Mouse (Mus musculus) MEL (cell line): ENCODE measurements around the gene Sptbn4. TPM values are rescaled to one million over a fixed set of nuclear protein-coding genes. Genes with fewer than 3 reads are reported as not detected.

Experiments used
- DNase-seq: peaks from one replicate; pipeline ENCODE4 v3.0.0; 2011; ENCODE audit warnings: low read depth, low spot score
- H3K27ac ChIP-seq: 2 replicates; pipeline ENCODE4 v1.5.1; 2012; ENCODE audit warnings: low read depth, mild to moderate bottlenecking, control low read depth, low read length, moderate library complexity; ENCODE audit not compliant: control insufficient read depth
- H3K27me3 ChIP-seq, 2 experiments: fragments of 150-350 bp in 1 of 2; sonication (generic) in 1 of 2; 2 replicates each; pipeline ENCODE4 v1.6.1; 2012; ENCODE audit warnings: low read length in 2 of 2, mild to moderate bottlenecking in 2 of 2, improper control_type of control experiment in 1 of 2, moderate library complexity in 1 of 2; ENCODE audit not compliant: insufficient read depth in 2 of 2, control insufficient read depth in 1 of 2
- H3K36me3 ChIP-seq, 2 experiments: 2 replicates each; pipeline ENCODE4 v1.6.1; 2012 to 2014; ENCODE audit warnings: low read length in 2 of 2, improper control_type of control experiment in 1 of 2, inconsistent platforms in 1 of 2, mild to moderate bottlenecking in 1 of 2; ENCODE audit not compliant: insufficient read depth in 2 of 2, control insufficient read depth in 1 of 2
- H3K4me1 ChIP-seq, 2 experiments: fragments of 150-350 bp in 1 of 2; sonication (generic) in 1 of 2; 2 replicates each; pipeline ENCODE4 v1.6.1; 2012; ENCODE audit warnings: low read length in 2 of 2, improper control_type of control experiment in 1 of 2, mild to moderate bottlenecking in 1 of 2; ENCODE audit not compliant: insufficient read depth in 2 of 2, control insufficient read depth in 1 of 2
- H3K4me3 ChIP-seq, 2 experiments: fragments of 150-350 bp in 1 of 2; sonication (generic) in 1 of 2; 2 replicates each; pipeline ENCODE4 v1.5.1; 2012; ENCODE audit warnings: low read depth in 2 of 2, low read length in 2 of 2, mild to moderate bottlenecking in 2 of 2, moderate library complexity in 2 of 2, control low read depth in 1 of 2, improper control_type of control experiment in 1 of 2; ENCODE audit not compliant: control insufficient read depth in 1 of 2, insufficient read depth in 1 of 2
- H3K79me2 ChIP-seq: 2 replicates; pipeline ENCODE4 v1.6.1; 2012; ENCODE audit warnings: mild to moderate bottlenecking, low read length, moderate library complexity; ENCODE audit not compliant: control insufficient read depth, poor library complexity, insufficient read depth
- H3K9ac ChIP-seq: 2 replicates; pipeline ENCODE4 v1.6.1; 2012; ENCODE audit warnings: low read depth, mild to moderate bottlenecking, control low read depth, low read length, moderate library complexity; ENCODE audit not compliant: control insufficient read depth, poor library complexity, severe bottlenecking
- H3K9me3 ChIP-seq: fragments of 150-350 bp; sonication (generic); replicated peaks from 2 replicates; pipeline ENCODE4 v1.6.1; 2012; ENCODE audit warnings: mild to moderate bottlenecking, low read length, improper control_type of control experiment, moderate library complexity; ENCODE audit not compliant: insufficient read depth
- BHLHE40 ChIP-seq: IDR thresholded peaks from 2 replicates; pipeline ENCODE4 v1.6.1; 2012; ENCODE audit warnings: low read depth, mild to moderate bottlenecking, inconsistent platforms, low read length, improper control_type of control experiment, borderline replicate concordance
- CHD1 ChIP-seq: IDR thresholded peaks from 2 replicates; pipeline ENCODE4 v1.6.1; 2012; ENCODE audit warnings: low read depth, mild to moderate bottlenecking, inconsistent platforms, low read length, improper control_type of control experiment
- ELF1 ChIP-seq: IDR thresholded peaks from 2 replicates; pipeline ENCODE4 v1.6.1; 2014; ENCODE audit warnings: low read depth, mild to moderate bottlenecking, inconsistent platforms, low read length, improper control_type of control experiment, moderate library complexity
- EP300 ChIP-seq, 2 experiments: IDR thresholded peaks; 2 replicates each; pipeline ENCODE4 v1.6.1; 2011; ENCODE audit warnings: improper control_type of control experiment in 2 of 2, low read length in 2 of 2, low read depth in 1 of 2, mild to moderate bottlenecking in 1 of 2
- HCFC1 ChIP-seq: IDR thresholded peaks from 2 replicates; pipeline ENCODE4 v1.6.1; 2012; ENCODE audit warnings: low read depth, mild to moderate bottlenecking, inconsistent platforms, low read length, improper control_type of control experiment, moderate library complexity
- JUND ChIP-seq: IDR thresholded peaks from 2 replicates; pipeline ENCODE4 v1.6.1; 2011; ENCODE audit warnings: low read depth, mild to moderate bottlenecking, improper control_type of control experiment, low read length
- KAT2A ChIP-seq: conservative IDR thresholded peaks from 2 replicates; pipeline ENCODE4 v1.6.1; 2012; ENCODE audit warnings: low read depth, low read length, improper control_type of control experiment, inconsistent platforms
- MAFK ChIP-seq: IDR thresholded peaks from 2 replicates; pipeline ENCODE4 v1.6.1; 2011; ENCODE audit warnings: low read depth, mild to moderate bottlenecking, low read length, improper control_type of control experiment, borderline replicate concordance
- MAZ ChIP-seq: IDR thresholded peaks from 2 replicates; pipeline ENCODE4 v1.6.1; 2012; ENCODE audit warnings: low read depth, mild to moderate bottlenecking, inconsistent platforms, low read length, improper control_type of control experiment
- MEF2A ChIP-seq: IDR thresholded peaks from 2 replicates; pipeline ENCODE4 v1.6.1; 2014; ENCODE audit warnings: low read depth, mild to moderate bottlenecking, inconsistent platforms, low read length, improper control_type of control experiment; ENCODE audit not compliant: poor library complexity, insufficient replicate concordance, severe bottlenecking; ENCODE audit errors: extremely low read depth
- MXI1 ChIP-seq: IDR thresholded peaks from 2 replicates; pipeline ENCODE4 v1.6.1; 2011; ENCODE audit warnings: mild to moderate bottlenecking, low read depth, low read length, improper control_type of control experiment
- MYC ChIP-seq: IDR thresholded peaks from 2 replicates; pipeline ENCODE4 v1.6.1; 2011; ENCODE audit warnings: low read depth, mild to moderate bottlenecking, low read length, improper control_type of control experiment, moderate library complexity
- NELFE ChIP-seq: IDR thresholded peaks from 2 replicates; pipeline ENCODE4 v1.6.1; 2011; ENCODE audit warnings: low read depth, low read length, improper control_type of control experiment
- POLR2A ChIP-seq, 2 experiments: IDR thresholded peaks; 2 replicates each; pipeline ENCODE4 v1.6.1; 2011 to 2012; ENCODE audit warnings: low read length in 2 of 2, mild to moderate bottlenecking in 2 of 2, control low read depth in 1 of 2, improper control_type of control experiment in 1 of 2, low read depth in 1 of 2, moderate library complexity in 1 of 2; ENCODE audit not compliant: control insufficient read depth in 1 of 2, insufficient read depth in 1 of 2, poor library complexity in 1 of 2
- POLR2AphosphoS2 ChIP-seq: IDR thresholded peaks from 2 replicates; pipeline ENCODE4 v1.6.1; 2011; ENCODE audit warnings: low read length, improper control_type of control experiment
- SIN3A ChIP-seq: IDR thresholded peaks from 2 replicates; pipeline ENCODE4 v1.6.1; 2012; ENCODE audit warnings: low read length, improper control_type of control experiment, inconsistent platforms
- UBTF ChIP-seq: IDR thresholded peaks from 2 replicates; pipeline ENCODE4 v1.6.1; 2012; ENCODE audit warnings: low read depth, mild to moderate bottlenecking, inconsistent platforms, low read length, improper control_type of control experiment, moderate library complexity, borderline replicate concordance; ENCODE audit not compliant: insufficient read depth
- USF1 ChIP-seq: IDR thresholded peaks from 2 replicates; pipeline ENCODE4 v1.6.1; 2014; ENCODE audit warnings: low read depth, mild to moderate bottlenecking, inconsistent platforms, low read length, improper control_type of control experiment, moderate library complexity
- USF2 ChIP-seq, 2 experiments: IDR thresholded peaks; 2 replicates each; pipeline ENCODE4 v1.6.1; 2011 to 2012; ENCODE audit warnings: improper control_type of control experiment in 2 of 2, low read length in 2 of 2, borderline replicate concordance in 1 of 2, inconsistent platforms in 1 of 2, low read depth in 1 of 2, mild to moderate bottlenecking in 1 of 2; ENCODE audit not compliant: insufficient read depth in 1 of 2
- ZKSCAN1 ChIP-seq: IDR thresholded peaks from 2 replicates; pipeline ENCODE4 v1.6.1; 2012; ENCODE audit warnings: low read depth, mild to moderate bottlenecking, inconsistent platforms, low read length, improper control_type of control experiment, moderate library complexity
- ZMIZ1 ChIP-seq: IDR thresholded peaks from 2 replicates; pipeline ENCODE4 v1.6.1; 2012; ENCODE audit warnings: low read depth, mild to moderate bottlenecking, inconsistent platforms, low read length, improper control_type of control experiment, moderate library complexity
- polyA plus RNA-seq, 2 experiments: library from polyadenylated mRNA; stranded (reverse) in 1 of 2; unstranded in 1 of 2; fragments of >175 nt in 1 of 2; fragments of >200 nt in 1 of 2; gene quantifications; 2 replicates each; pipeline versions ENCODE4 v1.2.1 to v1.2.4; 2012; ENCODE audit warnings: low replicate concordance in 2 of 2, low read depth in 1 of 2; ENCODE audit not compliant: insufficient read length in 2 of 2, insufficient read depth in 1 of 2, missing spikeins in 1 of 2
- total RNA-seq: library from RNA; depleted of rRNA; stranded (reverse); fragments of 300-350 nt; gene quantifications from 2 replicates; pipeline ENCODE4 v1.2.3, GENCODE M21; 2012

The Sptbn4 gene
- total and polyA plus RNA-seq, 3 experiments = 0.19 to 0.68 TPM; not detected in 1

- TF ChIP-seq POLR2AphosphoS2 (no peak), USF1 (0 out of 2 replicates have a peak, but pooled peaks have one; percentile 35), MAZ (peak; percentile 94), EP300 (IDR thresholded peaks at IDR 0.05; ENCODE audit: low read depth in 1 of 2, low read length in 2 of 2) (peak in 1 of 2 experiments; percentile 56; a peak in 3 of 4 replicates), ZKSCAN1 (no peak; the same call in 1 of the 2 replicates), ZMIZ1 (0 out of 2 replicates have a peak, but pooled peaks have one; percentile 64), HCFC1 (peak; percentile 99), ELF1 (peak; percentile 75), MAFK (no peak), CHD1 (no peak), UBTF (no peak), MXI1 (peak; percentile 76), KAT2A (peak; percentile 90), MEF2A (0 out of 2 replicates have a peak, but pooled peaks have one; percentile 55), USF2 (IDR thresholded peaks at IDR 0.05; ENCODE audit: borderline replicate concordance in 1 of 2, insufficient read depth in 1 of 2, low read depth in 1 of 2, low read length in 2 of 2) (no peak)
- TF ChIP-seq, all 39 proteins: peak for 25
These were observed 27.0 kb upstream of the Sptbn4 start (continued) for GRCm38 (mm10) chr7:27474490-27474954.

- Histone ChIP-seq H3K9me3 (no peaks in the 10 kb centered on the region), H3K79me2 (no peaks in the 10 kb centered on the region; the same call in 1 of the 2 replicates), H3K9ac (peak overlapping the region; percentile 66), H3K27ac (peak overlapping the region; percentile 64), H3K27me3 (no peaks in the 10 kb centered on the region)
- TF ChIP-seq BHLHE40 (no peak), ZKSCAN1 (no peak), SIN3A (no peak; the same call in 1 of the 2 replicates), MYC (no peak), NELFE (peak; percentile 9), POLR2A (IDR thresholded peaks at IDR 0.05; ENCODE audit: control insufficient read depth in 1 of 2, insufficient read depth in 1 of 2, low read depth in 1 of 2, low read length in 2 of 2, poor library complexity in 1 of 2) (0 out of 4 replicates have a peak, but pooled peaks of 1 of the 2 experiments have one; percentile 49), JUND (no peak), CHD1 (peak; percentile 68; the same call in 1 of the 2 replicates)
- TF ChIP-seq, all 39 proteins: peak for 3
- DNase-seq = no peak
- Histone ChIP-seq H3K4me1 (peaks cover 2 to 14% of the 10 kb centered on the region in 2 experiments; a peak in 3 of 4 replicates), H3K36me3 (peaks cover 0 to 10% of the 10 kb centered on the region in 2 experiments; a peak in 2 of 4 replicates), H3K4me3 (peak overlapping the region; percentile 75 to 97)
These were observed 26.5 kb upstream of the Sptbn4 start for GRCm38 (mm10) chr7:27473835-27474489.
